9 mouse cellular contexts compared by ENCODE assay signal in genomic region chr10:79914948-79915596, GRCm38 (mm10). TPM values are rescaled to one million over a fixed set of nuclear protein-coding genes. Genes with fewer than 3 reads are reported as not detected.
A peak's percentile ranks its signal among the peaks of the same experiment; 100 is the strongest.
DNase-seq lines count a peak whose midpoint lies in the region; ATAC-seq and TF ChIP-seq lines count a peak whose summit lies in the region.
"Had no signal": no experiment of that assay in that cellular context is flagged by ENCODE, and none has a peak within 500 bp of the region (broad histone marks: within the 10 kb centered on the region; RNA-seq: fewer than 3 reads in every experiment).

No protein-coding gene starts in this region.

- TF ChIP-seq CTCF in left cerebral cortex, adult 2 months (IDR thresholded peaks at IDR 0.05): no peak

- no peaks in the 10 kb centered on the region for H3K36me3 ChIP-seq in forebrain, embryonic 11.5 days (ENCODE audit: control insufficient read depth, insufficient read depth, low read length)
- peaks cover 39% of the 10 kb centered on the region for H3K36me3 ChIP-seq in limb, embryonic 10.5 days
- H3K36me3 ChIP-seq in myocyte (ENCODE audit: control insufficient read depth, insufficient read depth): no peaks in the 10 kb centered on the region

- intact Hi-C loops in left cerebral cortex, adult 2 months (cut with DNase I): no loop called here

- H3K9ac ChIP-seq in forebrain, embryonic 11.5 days (ENCODE audit: low read length): peak overlapping the region; percentile 20; the same call in 1 of the 2 replicates

- no peak for TF ChIP-seq POLR2A in myocyte (IDR thresholded peaks at IDR 0.05; ENCODE audit: insufficient read length, low read depth)

- no peak for DNase-seq in left cerebral cortex, adult 2 months (ENCODE audit: extremely low spot score in 1 of 2, low spot score in 2 of 2)
- DNase-seq in left cerebral cortex, adult 9 months (ENCODE audit: low spot score in 2 of 2): no peak
- no peak for DNase-seq in forebrain, embryonic 11.5 days (ENCODE audit: low spot score)
- no peak for DNase-seq in limb, embryonic 10.5 days (ENCODE audit: low spot score)
- no peak for DNase-seq in frontal cortex, postnatal 10 days (ENCODE audit: low spot score in 2 of 2)
- DNase-seq in right cerebral cortex, adult 2 months (ENCODE audit: low spot score in 2 of 2): no peak
- DNase-seq: heart, adult 2 months had no signal

- H3K4me3 ChIP-seq in left cerebral cortex, adult 2 months: peak overlapping the region; percentile 61
- H3K4me3 ChIP-seq in forebrain, embryonic 11.5 days (ENCODE audit: low read depth, low read length): no peak overlapping the region
- H3K4me3 ChIP-seq in limb, embryonic 10.5 days: peak overlapping the region; percentile 82; the same call in 1 of the 2 replicates
- H3K4me3 ChIP-seq in myocyte: no peak overlapping the region

- peaks cover 16% of the 10 kb centered on the region for H3K79me2 ChIP-seq in myocyte (ENCODE audit: control insufficient read depth, insufficient read depth)

- peaks cover 29% of the 10 kb centered on the region for H3K27me3 ChIP-seq in forebrain, embryonic 11.5 days (ENCODE audit: control insufficient read depth, insufficient read depth, low read length)
- peaks cover 30% of the 10 kb centered on the region for H3K27me3 ChIP-seq in limb, embryonic 10.5 days (ENCODE audit: low read depth, poor library complexity, severe bottlenecking)
- H3K27me3 ChIP-seq in myocyte (ENCODE audit: control insufficient read depth, insufficient read depth, insufficient read length): peaks cover 14% of the 10 kb centered on the region

- H3ac ChIP-seq in myocyte (ENCODE audit: control insufficient read depth, insufficient read length): no peak overlapping the region

- ATAC-seq in forebrain, embryonic 11.5 days (replicated peaks; ENCODE audit: low FRiP score): no peak

- peaks cover 15% of the 10 kb centered on the region for H3K4me1 ChIP-seq in forebrain, embryonic 11.5 days (replicated peaks; ENCODE audit: control insufficient read depth, insufficient read depth, low read length)
- H3K4me1 ChIP-seq in limb, embryonic 10.5 days: peaks cover 57% of the 10 kb centered on the region

- H3K9me3 ChIP-seq in forebrain, embryonic 11.5 days (ENCODE audit: control insufficient read depth, low read length): no peaks in the 10 kb centered on the region
- H3K9me3 ChIP-seq in limb, embryonic 10.5 days (replicated peaks): no peaks in the 10 kb centered on the region

- no peak overlapping the region for H3K4me2 ChIP-seq in forebrain, embryonic 11.5 days (ENCODE audit: low read depth, low read length, severe bottlenecking)
- peak overlapping the region; percentile 91 for H3K4me2 ChIP-seq in myocyte (ENCODE audit: low read depth)

- WGBS in forebrain, embryonic 11.5 days: 76% methylated on average over 7 of the region's 7 CpGs
- 72% methylated on average over 7 of the region's 7 CpGs for WGBS in limb, embryonic 10.5 days

- no peak overlapping the region for H3K27ac ChIP-seq in left cerebral cortex, adult 2 months
- no peak overlapping the region for H3K27ac ChIP-seq in forebrain, embryonic 11.5 days (ENCODE audit: low read depth, low read length)
- H3K27ac ChIP-seq in limb, embryonic 10.5 days: no peak overlapping the region
- H3K27ac ChIP-seq: heart, adult 2 months had no signal

TF ChIP-seq in myocyte, 11 proteins besides CTCF, POLR2A, EP300 and RAD21:
- TF ChIP-seq TCF3 (IDR thresholded peaks at IDR 0.05; ENCODE audit: insufficient read length, low read depth): no peak
- TF ChIP-seq MYOG (IDR thresholded peaks at IDR 0.05; ENCODE audit: control insufficient read depth in 1 of 3, insufficient read depth in 1 of 3, insufficient read length in 2 of 3, low read depth in 2 of 3): no peak
- no peak for TF ChIP-seq E2F4 (IDR thresholded peaks at IDR 0.05; ENCODE audit: insufficient read depth)
- no peak for TF ChIP-seq MAX (IDR thresholded peaks at IDR 0.05; ENCODE audit: low read depth)
- no peak for TF ChIP-seq CEBPB (IDR thresholded peaks at IDR 0.05; ENCODE audit: insufficient read depth, poor library complexity, severe bottlenecking)
- TF ChIP-seq POLR2AphosphoS2 (IDR thresholded peaks at IDR 0.05; ENCODE audit: insufficient read length, low read depth): no peak
- TF ChIP-seq MYOD1 (IDR thresholded peaks at IDR 0.05; ENCODE audit: control insufficient read depth in 1 of 3, insufficient read length in 2 of 3, low read depth in 2 of 3): no peak
- no peak for TF ChIP-seq REST (IDR thresholded peaks at IDR 0.05; ENCODE audit: insufficient read depth, insufficient read length)
- TF ChIP-seq TCF12 (IDR thresholded peaks at IDR 0.05; ENCODE audit: insufficient read depth, poor library complexity, severe bottlenecking): no peak
- TF ChIP-seq SRF (IDR thresholded peaks at IDR 0.05; ENCODE audit: control insufficient read depth, insufficient read length, low read depth): no peak
- TF ChIP-seq USF1 (IDR thresholded peaks at IDR 0.05; ENCODE audit: low read depth): no peak

RNA-seq across cellular contexts. Expression of gene Kiss1r, which starts 1.7 kb away (rescaled TPM):
- 1 to 10 TPM; 6.6 to 9.1 TPM for total RNA-seq in left cerebral cortex, adult 2 months (2021)
- polyA plus RNA-seq in forebrain, embryonic 11.5 days (2014; fragmentation: Nextera tagmentation; extraction: Ambion mirVana): 0.55 and 1.0 TPM in 2 replicates
- polyA plus RNA-seq in limb, embryonic 10.5 days (2016; fragmentation: Nextera tagmentation; extraction: Ambion mirVana): 0.31 and 0.49 TPM in 2 replicates
- polyA plus RNA-seq in myocyte (2012; fragmentation: generic; extraction: Trizol): 0.59 TPM

RNA-seq across cellular contexts. Expression of gene Gm26602, which starts 4.4 kb away (rescaled TPM):
- total RNA-seq in left cerebral cortex, adult 2 months (2021): not detected
- polyA plus RNA-seq in forebrain, embryonic 11.5 days (2014; fragmentation: Nextera tagmentation; extraction: Ambion mirVana): 3.3 and 14.8 TPM in 2 replicates
- polyA plus RNA-seq in limb, embryonic 10.5 days (2016; fragmentation: Nextera tagmentation; extraction: Ambion mirVana): not detected in 2 replicates
- polyA plus RNA-seq in myocyte (2012; fragmentation: generic; extraction: Trizol): not detected
- total RNA-seq: adrenal gland, adult 18-20 months; heart, adult 2 months had no signal
- polyA plus RNA-seq: heart, adult 2 months had no signal

RNA-seq across cellular contexts. Expression of gene R3hdm4, which starts 5.9 kb away (rescaled TPM):
- 100 to 1,000 TPM; 318 to 346 TPM for total RNA-seq in left cerebral cortex, adult 2 months (2021)
- 135 and 145 TPM in 2 replicates for polyA plus RNA-seq in forebrain, embryonic 11.5 days (2014; fragmentation: Nextera tagmentation; extraction: Ambion mirVana)
- polyA plus RNA-seq in limb, embryonic 10.5 days (2016; fragmentation: Nextera tagmentation; extraction: Ambion mirVana): 116 and 143 TPM in 2 replicates
- 69.0 TPM for polyA plus RNA-seq in myocyte (2012; fragmentation: generic; extraction: Trizol)

RNA-seq across cellular contexts. Expression of gene Med16, which starts 6.3 kb away (rescaled TPM):
- total RNA-seq in left cerebral cortex, adult 2 months (2021): 10 to 100 TPM; 55.3 to 55.5 TPM
- 60.4 and 60.6 TPM in 2 replicates for polyA plus RNA-seq in forebrain, embryonic 11.5 days (2014; fragmentation: Nextera tagmentation; extraction: Ambion mirVana)
- polyA plus RNA-seq in limb, embryonic 10.5 days (2016; fragmentation: Nextera tagmentation; extraction: Ambion mirVana): 63.6 and 67.1 TPM in 2 replicates
- 31.4 TPM for polyA plus RNA-seq in myocyte (2012; fragmentation: generic; extraction: Trizol)

RNA-seq across cellular contexts. Expression of gene Arid3a, which starts 11.8 kb away (rescaled TPM):
- 1 to 10 TPM; 5.7 to 10.0 TPM for total RNA-seq in left cerebral cortex, adult 2 months (2021)
- polyA plus RNA-seq in forebrain, embryonic 11.5 days (2014; fragmentation: Nextera tagmentation; extraction: Ambion mirVana): 5.4 and 6.6 TPM in 2 replicates
- polyA plus RNA-seq in limb, embryonic 10.5 days (2016; fragmentation: Nextera tagmentation; extraction: Ambion mirVana): 18.2 and 29.4 TPM in 2 replicates
- polyA plus RNA-seq in myocyte (2012; fragmentation: generic; extraction: Trizol): 1.2 TPM

Comparison
In these comparisons a context has a peak if more than half of its experiments do, and no peak if none do; other contexts are left out.
1. H3K4me3 ChIP-seq: peak in left cerebral cortex, adult 2 months (single experiment) and limb, embryonic 10.5 days (single experiment); none in forebrain, embryonic 11.5 days (single experiment) and myocyte (single experiment).